In the genomic region with DNA sequence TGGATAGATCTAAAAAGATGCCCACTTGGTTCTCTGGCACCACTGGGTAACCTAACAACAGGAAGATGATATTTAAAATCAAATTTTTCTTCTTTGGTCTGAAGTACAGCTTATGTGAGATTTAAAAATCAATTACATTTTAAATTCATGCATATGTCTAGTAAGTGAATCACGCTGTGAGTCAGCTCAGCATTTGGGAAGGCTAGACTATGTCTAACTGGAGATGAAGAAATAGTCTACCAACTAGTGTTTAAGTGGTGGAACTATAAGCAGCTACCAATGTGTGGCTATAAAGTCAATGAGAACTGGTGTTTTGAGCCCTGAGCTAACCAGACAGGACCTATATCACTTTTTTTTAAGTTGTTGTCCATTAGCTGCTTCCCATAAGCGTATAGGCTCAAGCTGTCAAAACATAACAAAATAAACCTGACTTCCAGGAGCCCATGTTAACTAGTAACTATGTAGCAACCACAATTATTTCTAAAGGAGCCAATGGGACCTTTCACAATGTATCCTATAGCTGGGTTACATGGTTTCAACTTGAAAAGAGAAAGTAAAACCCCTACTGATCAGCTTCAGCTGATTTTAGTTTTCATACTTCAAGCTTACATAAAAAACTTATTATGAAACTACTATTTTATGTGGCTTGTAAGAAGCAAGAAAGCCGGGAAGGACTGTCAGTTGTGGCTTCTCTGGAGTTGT, we compare ENCODE assay signal across 37 mouse cellular contexts. TPM values are rescaled to one million over a fixed set of nuclear protein-coding genes. Genes with fewer than 3 reads are reported as not detected.
DNase-seq lines count a peak whose midpoint lies in the region; ATAC-seq and TF ChIP-seq lines count a peak whose summit lies in the region.
"Had no signal": no experiment of that assay in that cellular context is flagged by ENCODE, and none has a peak within 500 bp of the region (broad histone marks: within the 10 kb centered on the region; RNA-seq: fewer than 3 reads in every experiment).

No protein-coding gene starts in this region.

- peak overlapping the region; percentile 56; the same call in 1 of the 2 replicates for H3K4me2 ChIP-seq in CH12.LX (ENCODE audit: insufficient read depth, low read depth, poor library complexity, severe bottlenecking)
- H3K4me2 ChIP-seq in intestine, embryonic 15.5 days (replicated peaks), result no peak overlapping the region
- H3K4me2 ChIP-seq: hindbrain, embryonic 15.5 days; liver, embryonic 12.5 days; midbrain, embryonic 13.5 days had no signal

- TF ChIP-seq POLR2A in CH12.LX (IDR thresholded peaks at IDR 0.05; ENCODE audit: low read depth, low read length), result no peak

- no peak for TF ChIP-seq EP300 in CH12.LX (IDR thresholded peaks at IDR 0.05; ENCODE audit: low read length)

- ATAC-seq in inflammation-experienced regulatory T-cells, adult 6 months, result peak; percentile 38
- no peak for ATAC-seq in intestine, embryonic 15.5 days
- ATAC-seq: forebrain, postnatal 0 days; intestine, embryonic 16.5 days; liver, embryonic 12.5 days; midbrain, embryonic 13.5 days had no signal

- H3K9ac ChIP-seq in CH12.LX (ENCODE audit: insufficient read depth, low read depth), result no peak overlapping the region
- no peak overlapping the region for H3K9ac ChIP-seq in intestine, embryonic 15.5 days
- H3K9ac ChIP-seq: forebrain, postnatal 0 days; hindbrain, embryonic 15.5 days; liver, embryonic 12.5 days; midbrain, embryonic 13.5 days had no signal

- DNase-seq in gastrocnemius, adult 2 months, result no peak
- no peak for DNase-seq in gastrocnemius, postnatal 10 days
- peak; percentile 73 for DNase-seq in 3T3-L1 (ENCODE audit: low read depth, low spot score)
- DNase-seq in CH12.LX (ENCODE audit: extremely low read depth), result no peak
- DNase-seq in urinary bladder, postnatal 14 days (ENCODE audit: low spot score), result no peak
- DNase-seq: adrenal gland, postnatal 25 days; B cell, adult 2 months; cerebellum, adult 11-12 months; cerebellum, postnatal 14 days; forebrain, postnatal 0 days; heart, postnatal 4 days; kidney, adult 9 months; kidney, postnatal 14 days; layer of hippocampus, postnatal 36 days; lung, adult 2 months; retina, postnatal 1 day; right cerebral cortex, postnatal 4 days; thymus, adult 18-20 months; thymus, postnatal 36 days had no signal

- peaks cover 7 to 94% of the 10 kb centered on the region in 2 experiments for H3K4me1 ChIP-seq in CH12.LX (ENCODE audit: control insufficient read depth in 1 of 2, insufficient read depth in 2 of 2)
- H3K4me1 ChIP-seq in intestine, embryonic 15.5 days (replicated peaks), result peaks cover 15% of the 10 kb centered on the region

- peaks cover 27% of the 10 kb centered on the region for H3K79me2 ChIP-seq in CH12.LX (replicated peaks; ENCODE audit: control insufficient read depth, extremely low read depth, insufficient read depth, poor library complexity, severe bottlenecking)

- in situ Hi-C loops in CH12.LX (cut with MboI; ENCODE audit: low pct_ligation_motif_present, low pct_unique_long_range_greater_than_20kb, low sequenced_read_pairs), result no loop called here

- intact Hi-C loops in gastrocnemius, adult 2 months (cut with DNase I), result no loop called here

- peaks cover 3 to 20% of the 10 kb centered on the region in 2 experiments for H3K36me3 ChIP-seq in CH12.LX (replicated peaks in 1 of 2; ENCODE audit: control insufficient read depth in 1 of 2, insufficient read depth in 1 of 2, low read length in 1 of 2)
- H3K36me3 ChIP-seq in intestine, embryonic 15.5 days, result no peaks in the 10 kb centered on the region
- H3K36me3 ChIP-seq: heart, embryonic 10.5 days; midbrain, embryonic 13.5 days had no signal

- H3K4me3 ChIP-seq in gastrocnemius, adult 2 months, result no peak overlapping the region
- H3K4me3 ChIP-seq in CH12.LX (replicated peaks in 1 of 3; ENCODE audit: low read depth in 2 of 3, low read length in 2 of 3, poor library complexity in 1 of 3), result peak overlapping the region in 1 of 3 experiments; percentile 7
- no peak overlapping the region for H3K4me3 ChIP-seq in intestine, embryonic 15.5 days (replicated peaks)
- H3K4me3 ChIP-seq: heart, embryonic 10.5 days; hindbrain, embryonic 15.5 days; liver, embryonic 12.5 days; megakaryocyte, embryonic 14.5 days; midbrain, embryonic 13.5 days had no signal

- no peak for TF ChIP-seq RAD21 in CH12.LX (IDR thresholded peaks at IDR 0.05; ENCODE audit: low read depth, low read length)

- WGBS in intestine, embryonic 15.5 days, result 88% methylated on average over 3 of the region's 3 CpGs

- TF ChIP-seq CTCF in gastrocnemius, adult 2 months (IDR thresholded peaks at IDR 0.05), result no peak
- no peak for TF ChIP-seq CTCF in CH12.LX (conservative IDR thresholded peaks at IDR 0.05 in 1 of 2, IDR thresholded peaks at IDR 0.05 in 1 of 2; ENCODE audit: low read depth in 2 of 2, low read length in 2 of 2)

- peak overlapping the region; percentile 48; the same call in 1 of the 2 replicates for H3K27ac ChIP-seq in gastrocnemius, adult 2 months
- no peak overlapping the region for H3K27ac ChIP-seq in CH12.LX (ENCODE audit: insufficient read depth, low read depth)
- no peak overlapping the region for H3K27ac ChIP-seq in intestine, embryonic 15.5 days
- H3K27ac ChIP-seq: heart, embryonic 10.5 days; hindbrain, embryonic 15.5 days; liver, embryonic 12.5 days; midbrain, embryonic 13.5 days had no signal

- H3K9me3 ChIP-seq in CH12.LX (replicated peaks; ENCODE audit: low read length), result no peaks in the 10 kb centered on the region
- no peaks in the 10 kb centered on the region for H3K9me3 ChIP-seq in intestine, embryonic 15.5 days
- H3K9me3 ChIP-seq: heart, embryonic 10.5 days; hindbrain, embryonic 15.5 days; liver, embryonic 12.5 days; megakaryocyte, embryonic 14.5 days; midbrain, embryonic 13.5 days had no signal

- H3K27me3 ChIP-seq in CH12.LX (replicated peaks), result no peaks in the 10 kb centered on the region
- no peaks in the 10 kb centered on the region for H3K27me3 ChIP-seq in intestine, embryonic 15.5 days (replicated peaks)
- H3K27me3 ChIP-seq: hindbrain, embryonic 15.5 days; liver, embryonic 12.5 days; megakaryocyte, embryonic 14.5 days; midbrain, embryonic 13.5 days had no signal

- dilution Hi-C loops in CH12.LX (cut with MboI; ENCODE audit: extremely low pct_ligation_motif_present, extremely low pct_unique_long_range_greater_than_20kb, low sequenced_read_pairs), result no loop called here

TF ChIP-seq in CH12.LX, 34 proteins besides CTCF, POLR2A, EP300 and RAD21:
- TF ChIP-seq BHLHE40 (IDR thresholded peaks at IDR 0.05; ENCODE audit: low read depth, low read length) (no peak), NELFE (IDR thresholded peaks at IDR 0.05; ENCODE audit: low read depth, low read length) (no peak), USF2 (conservative IDR thresholded peaks at IDR 0.05; ENCODE audit: low read depth, low read length) (no peak), KAT2A (IDR thresholded peaks at IDR 0.05; ENCODE audit: insufficient replicate concordance, low read length) (no peak), PAX5 (IDR thresholded peaks at IDR 0.05; ENCODE audit: low read length) (no peak), POLR2AphosphoS2 (IDR thresholded peaks at IDR 0.05; ENCODE audit: low read depth, low read length) (no peak)
TF ChIP-seq in CH12.LX: peak in this region for 0.

RNA-seq across cellular contexts. Expression of a gene that starts 9.9 kb away (rescaled TPM):
- total RNA-seq in gastrocnemius, adult 2 months (2021), result 10 to 100 TPM; 30.0 to 33.0 TPM
- total RNA-seq in gastrocnemius, postnatal 10 days (2021), result 10 to 100 TPM; 47.4 to 53.9 TPM
- total RNA-seq in CH12.LX (2012; rRNA removed), result 27.3 and 31.3 TPM in 2 replicates
- total RNA-seq in CH12.LX (2014; rRNA removed), result 22.7 and 32.5 TPM in 2 replicates
- polyA plus RNA-seq in CH12.LX (2012; ENCODE audit: insufficient read length, low read depth), result 83.4 and 86.4 TPM in 2 replicates
- polyA plus RNA-seq in inflammation-experienced regulatory T-cells, adult 6 months (2017; shearing (Covaris generic)), result 10 to 100 TPM; 17.5 to 22.8 (median 19.6) TPM
- polyA plus RNA-seq in intestine, embryonic 15.5 days (2015; fragmentation: Nextera tagmentation; extraction: Ambion mirVana), result 77.6 and 79.8 TPM in 2 replicates

RNA-seq across cellular contexts. Expression of a gene that starts 54.9 kb away (rescaled TPM):
- 10 to 100 TPM; 16.6 to 20.4 TPM for total RNA-seq in gastrocnemius, adult 2 months (2021)
- 10 to 100 TPM; 21.4 to 24.1 TPM for total RNA-seq in gastrocnemius, postnatal 10 days (2021)
- 21.4 and 28.2 TPM in 2 replicates for total RNA-seq in CH12.LX (2012; rRNA removed)
- 16.5 and 18.4 TPM in 2 replicates for total RNA-seq in CH12.LX (2014; rRNA removed)
- polyA plus RNA-seq in CH12.LX (2012; ENCODE audit: insufficient read length, low read depth), result 25.1 and 27.0 TPM in 2 replicates
- polyA plus RNA-seq in inflammation-experienced regulatory T-cells, adult 6 months (2017; shearing (Covaris generic)), result 10 to 100 TPM; 11.1 to 20.6 (median 15.6) TPM
- polyA plus RNA-seq in intestine, embryonic 15.5 days (2015; fragmentation: Nextera tagmentation; extraction: Ambion mirVana), result 37.3 and 39.0 TPM in 2 replicates

RNA-seq across cellular contexts. Expression of a gene that starts 55.3 kb away (rescaled TPM):
- not detected for total RNA-seq in gastrocnemius, adult 2 months (2021)
- not detected for total RNA-seq in gastrocnemius, postnatal 10 days (2021)
- total RNA-seq in CH12.LX (2012; rRNA removed), result not detected in 2 replicates
- not detected in 2 replicates for total RNA-seq in CH12.LX (2014; rRNA removed)
- not detected in 2 replicates for polyA plus RNA-seq in CH12.LX (2012; ENCODE audit: insufficient read length, low read depth)
- not detected for polyA plus RNA-seq in inflammation-experienced regulatory T-cells, adult 6 months (2017; shearing (Covaris generic))
- not detected in 2 replicates for polyA plus RNA-seq in intestine, embryonic 15.5 days (2015; fragmentation: Nextera tagmentation; extraction: Ambion mirVana)
- total RNA-seq: adrenal gland, postnatal 25 days; forebrain, postnatal 0 days; gastrocnemius, adult 18-20 months; heart, postnatal 4 days; layer of hippocampus, adult 18-20 months; layer of hippocampus, postnatal 36 days; left cerebral cortex, postnatal 25 days; monocyte, adult 5-6 weeks had no signal
- polyA plus RNA-seq: embryonic facial prominence, embryonic 11.5 days; forebrain, embryonic 11.5 days; forebrain, postnatal 0 days; gonadal fat pad, adult 2 months; heart, embryonic 10.5 days; heart, embryonic 16.5 days; hindbrain, embryonic 15.5 days; intestine, embryonic 16.5 days; liver, embryonic 12.5 days; lung, adult 2 months; midbrain, embryonic 13.5 days; neural tube, embryonic 11.5 days; stomach, embryonic 16.5 days had no signal
